Mouse (Mus musculus) bone marrow macrophage, adult 2 months (primary cell): ENCODE measurements at regions not wholly inside any gene's neighbourhood (a gene's known extent, or its start where the extent isn't known, plus 50 kb on each side); places are given as distances from the start of the nearest gene placed in this dataset.
"Not testable (repeated sequence)": the region's sequence is repeated elsewhere in the genome, so short reads cannot be mapped to it uniquely, and the experiment has no call there.

Experiments used
- H3K27ac ChIP-seq: 2 replicates; pipeline ENCODE4 v1.5.1; 2012; ENCODE audit warnings: low read depth, low read length; ENCODE audit not compliant: insufficient read depth
- H3K4me1 ChIP-seq: 2 replicates; pipeline ENCODE4 v1.6.1; 2012; ENCODE audit warnings: low read length; ENCODE audit not compliant: control insufficient read depth, insufficient read depth
- H3K4me3 ChIP-seq: 2 replicates; pipeline ENCODE4 v1.5.1; 2012; ENCODE audit warnings: mild to moderate bottlenecking, low read length, moderate library complexity; ENCODE audit not compliant: insufficient read depth
- CTCF ChIP-seq: IDR thresholded peaks from 2 replicates; pipeline ENCODE4 v1.5.1; 2012; ENCODE audit warnings: low read depth, mild to moderate bottlenecking, low read length, moderate library complexity
- POLR2A ChIP-seq: IDR thresholded peaks from 2 replicates; pipeline ENCODE4 v1.6.1; 2012; ENCODE audit warnings: mild to moderate bottlenecking, low read depth, low read length, borderline replicate concordance

DNA sequence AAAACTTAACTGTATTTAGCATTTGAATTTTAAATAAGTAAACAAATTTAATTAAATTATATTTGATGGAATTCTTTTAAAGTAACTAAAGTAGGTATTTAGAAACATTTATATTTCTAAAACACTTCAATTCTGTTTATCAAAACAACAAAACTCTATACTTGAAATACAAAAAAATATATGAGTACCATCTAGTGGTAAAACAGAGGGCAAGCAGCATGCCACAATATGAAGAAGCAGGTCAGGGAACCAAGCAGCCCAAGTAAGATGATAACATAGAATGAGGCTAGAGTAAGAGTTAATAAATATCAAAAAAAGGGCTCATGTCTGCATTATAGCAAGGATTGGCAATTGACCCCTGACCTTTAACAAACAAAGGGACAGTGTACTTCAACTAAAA is 639.7 kb downstream of the Cdh10 start:
- TF ChIP-seq CTCF, result no peak
- Histone ChIP-seq H3K4me3 (no peak overlapping the region), H3K27ac (no peak overlapping the region), H3K4me1 (no peaks in the 10 kb centered on the region)

DNA sequence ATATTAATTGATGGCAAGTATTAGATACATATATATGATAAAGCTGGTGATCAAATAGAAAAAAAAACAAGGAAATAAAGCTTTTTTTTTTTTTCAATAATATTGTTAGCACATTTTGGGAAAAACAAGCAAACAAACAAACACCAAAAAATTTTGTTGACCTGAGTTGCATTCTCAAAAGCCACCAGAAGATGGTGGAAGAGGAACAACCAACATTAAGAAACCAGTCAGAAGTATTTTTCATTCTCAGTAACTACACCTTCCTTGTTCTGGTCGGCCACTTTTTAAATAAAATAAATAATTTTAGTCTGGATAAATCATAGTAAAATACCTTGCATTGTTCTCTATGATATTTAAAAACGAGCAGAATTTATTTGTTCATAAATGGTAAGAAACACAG is 654.8 kb downstream of the Cdh10 start:
- no peaks in the 10 kb centered on the region for H3K4me1 ChIP-seq
- no peak overlapping the region for H3K4me3 ChIP-seq
- TF ChIP-seq POLR2A (no peak), CTCF (no peak)
- H3K27ac ChIP-seq, result no peak overlapping the region

DNA sequence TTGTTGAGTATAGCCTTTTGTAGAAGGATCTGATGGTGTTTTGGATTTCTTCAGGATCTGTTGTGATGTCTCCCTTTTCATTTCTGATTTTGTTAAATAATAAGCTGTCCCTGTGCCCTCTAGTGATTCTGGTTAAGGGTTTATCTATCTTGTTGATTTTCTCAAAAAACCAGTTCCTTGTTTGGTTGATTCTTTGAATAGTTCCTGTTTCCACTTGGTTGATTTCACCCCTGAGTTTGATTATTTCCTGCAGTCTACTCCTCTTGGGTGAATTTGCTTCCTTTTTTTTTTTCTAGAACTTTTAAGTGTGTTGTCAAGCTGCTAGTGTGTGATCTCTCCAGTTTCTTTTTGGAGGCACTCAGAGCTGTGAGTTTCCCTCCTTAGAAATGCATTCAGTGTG is 674.8 kb downstream of the Cdh10 start:
- not testable (repeated sequence) for H3K4me1 ChIP-seq, H3K4me3 ChIP-seq

GRCm38 (mm10) chr15:19519377-19519776 is 700.6 kb downstream of the Cdh10 start:
- Histone ChIP-seq H3K4me3 (no peak overlapping the region), H3K27ac (no peak overlapping the region), H3K4me1 (no peaks in the 10 kb centered on the region)
- no peak for TF ChIP-seq POLR2A
- TF ChIP-seq CTCF, result no peak

More for the DNA sequence above, 674.8 kb downstream of the Cdh10 start:
- not testable (repeated sequence) for H3K27ac ChIP-seq

DNA sequence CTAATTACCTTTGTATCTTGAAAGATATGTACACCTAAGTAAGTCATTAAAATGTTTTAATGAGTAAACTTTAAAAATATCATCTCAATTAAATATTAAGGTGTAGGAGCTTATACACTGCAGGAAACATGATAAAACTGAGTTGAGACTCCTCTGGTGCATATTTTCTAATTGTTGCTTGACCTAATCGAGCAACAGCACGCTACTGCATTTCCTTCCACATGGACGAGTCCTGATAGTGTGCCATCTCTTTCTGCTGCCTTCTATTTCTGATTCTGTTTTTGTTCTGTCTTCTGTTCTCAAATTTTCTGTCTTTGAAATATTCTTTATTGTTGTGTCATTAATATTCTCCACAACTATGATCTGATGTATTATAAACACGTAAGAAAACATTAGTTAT is 721.9 kb downstream of the Cdh10 start:
- TF ChIP-seq CTCF (no peak), POLR2A (no peak)
- Histone ChIP-seq H3K4me3 (no peak overlapping the region), H3K27ac (no peak overlapping the region), H3K4me1 (no peaks in the 10 kb centered on the region)

DNA sequence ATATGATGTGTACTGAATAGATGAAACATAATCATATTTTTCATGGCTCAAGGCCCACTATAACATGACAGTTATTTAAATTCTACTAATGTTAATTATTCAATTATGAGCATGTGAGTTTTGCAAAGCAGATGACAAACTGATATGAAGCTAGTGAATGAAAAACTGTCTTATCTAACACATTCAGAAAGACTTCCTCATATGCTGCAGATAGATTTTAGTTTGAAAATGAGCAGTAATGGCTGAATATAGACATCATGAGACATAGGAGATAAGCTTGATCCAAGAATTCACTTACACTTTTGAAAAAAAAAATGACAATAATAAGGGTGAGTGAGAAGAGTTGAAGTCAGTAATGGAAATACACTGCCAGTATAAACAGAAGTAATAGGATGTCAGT is 731.0 kb downstream of the Cdh10 start:
- no peak overlapping the region for H3K4me3 ChIP-seq
- H3K27ac ChIP-seq, result no peak overlapping the region
- no peak for TF ChIP-seq CTCF
- no peak for TF ChIP-seq POLR2A
- no peaks in the 10 kb centered on the region for H3K4me1 ChIP-seq

DNA sequence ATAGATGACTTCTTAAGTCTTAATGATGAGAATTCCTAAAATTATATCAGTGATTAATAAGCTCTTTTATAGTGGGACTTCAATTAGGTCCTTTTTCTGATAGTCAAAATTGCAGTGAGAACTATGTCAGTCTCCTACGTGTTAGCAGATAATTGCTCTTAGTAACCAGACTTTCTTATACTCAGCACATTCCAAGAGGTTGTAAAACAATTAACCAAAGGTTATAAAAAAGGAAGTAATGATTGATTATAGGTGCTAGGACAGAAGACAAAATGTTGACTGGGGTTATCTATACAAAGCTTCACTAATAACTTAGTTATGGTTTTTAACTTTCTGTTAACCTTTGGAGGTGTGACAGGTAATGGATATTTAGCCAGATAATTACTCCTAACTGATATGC is 766.0 kb downstream of the Cdh10 start:
- Histone ChIP-seq H3K4me3 (no peak overlapping the region), H3K27ac (no peak overlapping the region), H3K4me1 (no peaks in the 10 kb centered on the region)
- TF ChIP-seq POLR2A, result no peak
- TF ChIP-seq CTCF, result no peak

DNA sequence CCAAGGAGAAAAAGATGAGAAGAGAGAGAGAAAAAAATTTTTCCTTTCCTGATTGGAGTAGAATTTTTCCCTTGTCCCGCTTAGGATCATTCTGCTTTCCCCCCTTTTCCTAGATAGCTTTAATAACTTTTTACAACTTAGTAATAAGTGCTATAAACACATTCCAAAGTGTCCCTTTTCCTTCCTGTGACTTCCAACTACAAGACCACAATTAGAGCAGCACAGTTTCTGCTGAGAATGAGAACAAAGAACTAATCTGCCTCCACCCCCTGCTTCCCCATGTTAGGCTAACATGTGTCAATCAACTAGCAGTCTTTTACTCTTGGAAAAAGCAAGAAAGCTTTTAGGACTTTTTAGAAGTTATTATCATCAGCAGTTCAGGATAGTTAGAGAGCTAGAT is 766.5 kb downstream of the Cdh10 start:
- no peak for TF ChIP-seq POLR2A
- TF ChIP-seq CTCF, result no peak
- Histone ChIP-seq H3K4me1 (no peaks in the 10 kb centered on the region), H3K27ac (no peak overlapping the region), H3K4me3 (no peak overlapping the region)

DNA sequence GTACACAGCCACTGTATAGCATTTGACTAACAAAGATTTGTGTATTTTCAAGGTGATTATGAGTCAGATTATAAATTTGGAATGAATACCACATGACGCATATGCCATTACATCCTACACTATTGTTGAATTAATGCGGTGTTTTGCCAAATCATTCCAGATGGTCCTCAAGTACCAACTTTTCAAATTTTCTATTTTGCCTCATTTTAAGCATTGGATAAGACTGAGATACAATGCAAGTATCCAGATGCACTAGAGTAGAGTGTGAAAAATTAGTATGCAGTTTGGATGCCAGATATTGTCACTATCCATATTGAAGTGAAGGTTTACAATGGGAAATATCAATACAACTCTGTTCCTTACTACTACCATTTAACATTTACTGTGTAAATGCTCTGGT is 775.0 kb downstream of the Cdh10 start:
- TF ChIP-seq CTCF (no peak), POLR2A (no peak)
- no peaks in the 10 kb centered on the region for H3K4me1 ChIP-seq
- H3K27ac ChIP-seq, result no peak overlapping the region
- H3K4me3 ChIP-seq, result no peak overlapping the region

- not testable (repeated sequence) for H3K27ac ChIP-seq, H3K4me1 ChIP-seq, H3K4me3 ChIP-seq
Measured at GRCm38 (mm10) chr15:19622367-19622766, 803.6 kb downstream of the Cdh10 start.

DNA sequence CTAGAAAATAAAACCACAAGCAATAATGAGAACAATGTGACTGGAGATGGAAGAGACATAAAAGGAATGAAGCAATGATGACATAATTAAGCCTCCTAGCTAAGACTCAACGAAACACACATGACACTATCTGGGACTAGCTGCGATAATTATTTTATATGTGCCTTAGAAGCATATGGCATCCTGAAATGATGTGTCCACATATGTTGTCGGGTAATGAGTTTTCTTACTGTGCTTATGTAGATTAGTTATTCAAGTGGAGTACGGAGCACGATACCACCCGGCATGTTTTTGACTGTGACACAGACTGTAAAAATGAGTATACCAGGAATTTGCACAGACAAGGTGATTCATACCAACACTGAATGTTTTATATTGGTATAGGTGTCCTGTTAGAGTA is 781.7 kb upstream of the Cdh12 start:
- Histone ChIP-seq H3K4me3 (no peak overlapping the region), H3K27ac (no peak overlapping the region), H3K4me1 (no peaks in the 10 kb centered on the region)
- TF ChIP-seq POLR2A (no peak), CTCF (no peak)
